Mouse (Mus musculus): ENCODE results near the gene Chst10.

The Chst10 gene

GRCm38 (mm10) chr1:38816306-38816705 lies 81.7 kb downstream of the Chst10 start:
- CTCF ChIA-PET: no interaction called here
